Mouse (Mus musculus): Measurements from ENCODE around the gene Iqcf1. TPM values are rescaled to one million over a fixed set of nuclear protein-coding genes. Genes with fewer than 3 reads are reported as not detected.

Gene Iqcf1
- polyA plus RNA-seq, 1 experiment from 2014 or later, result not detected

DNA sequence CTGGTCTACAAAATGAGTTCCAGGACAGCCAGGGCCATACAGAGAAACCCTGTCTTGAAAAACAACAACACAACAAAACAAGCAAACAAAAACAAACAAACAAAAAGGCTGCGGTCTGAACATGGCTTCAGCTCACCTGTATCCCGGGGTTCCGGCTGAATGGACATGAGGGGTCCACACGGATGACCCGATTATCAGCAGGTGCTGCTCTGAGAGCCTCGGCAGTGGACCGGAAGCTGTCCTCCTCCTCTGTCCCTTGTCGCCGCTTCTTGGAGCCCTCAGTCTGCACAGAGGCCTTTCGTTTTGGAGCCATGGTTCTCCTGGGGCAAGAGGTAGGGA, 24.1 kb upstream of the Iqcf1 start, which contains the start of gene Rrp9:
Gene Rrp9, plus strand, starts transcription at position 301 of the 339 bp plus-strand sequence.
- 0 out of 2 replicates have a peak within 1 kb of the TSS, but pooled peaks have one; percentile 13 for H3K4me3 ChIP-seq (replicated peaks)
- 92% methylated on average over 10 of the region's 10 CpGs for WGBS
- peak within 1 kb of the TSS; percentile 46 for H3K4me2 ChIP-seq
- H3K9me3 ChIP-seq, result no peaks in the 10 kb centered on the region
- peak within 1 kb of the TSS; percentile 60 for H3K27ac ChIP-seq
- H3K9ac ChIP-seq (replicated peaks), result peak within 1 kb of the TSS; percentile 42
- peaks cover 43% of the 10 kb centered on the region for H3K4me1 ChIP-seq (replicated peaks)
- H3K27me3 ChIP-seq, result no peaks in the 10 kb centered on the region; the same call in 1 of the 2 replicates
- ATAC-seq (ENCODE audit: insufficient number of reproducible peaks, insufficient read depth, low FRiP score, low TSS enrichment, low read depth), result no peak
- H3K36me3 ChIP-seq, result peaks cover 15% of the 10 kb centered on the region

DNA sequence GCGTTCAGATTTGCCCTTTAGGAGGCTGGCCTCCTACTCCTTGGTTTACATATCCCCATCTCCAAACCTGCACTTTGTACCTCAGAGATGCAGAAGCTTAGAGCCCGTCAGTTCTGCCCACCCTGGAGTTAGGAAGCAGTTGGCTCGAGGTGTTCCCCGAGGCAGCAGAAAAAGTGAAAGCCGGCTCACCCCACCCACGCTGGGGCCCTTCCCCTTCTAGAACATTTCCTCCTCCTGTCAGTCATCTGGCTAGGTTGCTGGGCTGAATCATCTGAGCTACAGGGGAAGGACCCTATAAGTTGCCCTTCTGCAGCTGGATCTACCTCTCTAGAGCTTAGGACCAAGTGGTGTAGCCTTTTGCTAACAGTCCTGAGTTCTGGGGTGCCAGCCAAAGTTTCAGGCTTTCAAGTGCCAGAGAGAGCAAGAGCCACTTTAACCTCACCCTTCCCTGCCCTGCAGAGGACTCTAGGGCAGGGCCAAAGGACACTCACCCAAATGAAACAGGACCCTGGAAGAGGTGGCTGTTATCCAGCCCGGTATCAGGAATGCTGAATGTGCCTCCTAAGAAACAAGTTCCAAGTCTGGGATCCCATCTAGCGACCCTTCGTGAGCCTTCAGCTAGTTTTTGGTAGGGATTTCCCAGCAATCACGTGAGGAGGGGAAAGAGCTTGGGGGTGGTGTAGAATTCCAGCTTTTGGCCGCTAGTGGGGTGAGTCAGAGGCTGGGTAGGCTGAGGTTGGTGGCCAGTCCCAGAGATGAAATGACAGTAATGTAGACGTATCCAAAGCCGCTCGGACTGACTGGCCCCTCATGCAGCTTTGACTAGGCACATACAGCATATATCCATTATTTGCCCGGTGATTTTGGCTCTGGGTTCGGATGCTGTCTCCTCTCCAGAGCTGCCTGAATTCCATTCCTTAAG, 23.5 kb upstream of the Iqcf1 start:
- Histone ChIP-seq H3K4me1 (replicated peaks) (peaks cover 43% of the 10 kb centered on the region), H3K9me3 (no peaks in the 10 kb centered on the region), H3K4me2 (peak overlapping the region; percentile 46), H3K27ac (peak overlapping the region; percentile 60), H3K36me3 (peaks cover 21% of the 10 kb centered on the region), H3K27me3 (no peaks in the 10 kb centered on the region; the same call in 1 of the 2 replicates), H3K4me3 (replicated peaks) (0 out of 2 replicates have a peak overlapping the region, but pooled peaks have one; percentile 13), H3K9ac (replicated peaks) (peak overlapping the region; percentile 42)
- WGBS, result 31% methylated on average over 16 of the region's 16 CpGs
- ATAC-seq (ENCODE audit: insufficient number of reproducible peaks, insufficient read depth, low FRiP score, low TSS enrichment, low read depth), result peak; percentile 33; the same call in 1 of the 2 replicates

DNA sequence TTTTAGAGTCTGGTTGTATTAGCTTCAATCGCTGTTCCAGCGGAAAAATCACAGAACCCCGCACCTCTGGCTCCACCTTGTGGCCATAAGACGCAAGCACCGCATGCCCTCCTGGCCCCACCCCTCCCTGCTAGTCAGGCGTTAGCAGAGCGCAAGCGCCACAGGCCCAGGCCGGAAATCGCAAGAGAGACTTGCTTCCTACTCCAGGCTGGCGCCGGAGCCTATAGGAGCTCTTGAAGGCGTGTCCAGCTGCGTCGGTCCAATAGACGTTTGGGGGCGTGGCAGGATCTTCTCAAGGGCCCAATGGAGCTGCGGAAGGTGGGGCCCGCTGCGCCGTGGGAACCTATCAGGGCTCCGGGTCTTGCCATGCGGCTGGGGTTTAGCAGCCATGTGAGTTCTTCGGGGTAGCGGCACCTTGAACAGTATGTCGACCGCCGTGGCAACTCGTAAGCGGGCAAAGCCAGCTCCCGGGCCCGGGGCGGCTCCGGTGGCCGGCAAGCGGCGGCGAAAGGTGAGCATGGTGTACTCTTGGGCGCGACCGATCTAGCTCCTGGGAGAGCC, 22.8 kb upstream of the Iqcf1 start, which contains the start of gene Parp3:
Gene Parp3, minus strand, starts transcription at position 26 of the 561 bp plus-strand sequence.
- Histone ChIP-seq H3K4me1 (replicated peaks) (peaks cover 37% of the 10 kb centered on the region), H3K4me2 (peak within 1 kb of the TSS; percentile 80), H3K27ac (peak within 1 kb of the TSS; percentile 60), H3K36me3 (peaks cover 28% of the 10 kb centered on the region), H3K4me3 (replicated peaks) (peak within 1 kb of the TSS; percentile 59), H3K9me3 (no peaks in the 10 kb centered on the region), H3K9ac (replicated peaks) (peak within 1 kb of the TSS; percentile 67), H3K27me3 (no peaks in the 10 kb centered on the region)
- WGBS, result under 1% methylated on average over 41 of the region's 41 CpGs
- ATAC-seq (ENCODE audit: insufficient number of reproducible peaks, insufficient read depth, low FRiP score, low TSS enrichment, low read depth), result peak; percentile 98

DNA sequence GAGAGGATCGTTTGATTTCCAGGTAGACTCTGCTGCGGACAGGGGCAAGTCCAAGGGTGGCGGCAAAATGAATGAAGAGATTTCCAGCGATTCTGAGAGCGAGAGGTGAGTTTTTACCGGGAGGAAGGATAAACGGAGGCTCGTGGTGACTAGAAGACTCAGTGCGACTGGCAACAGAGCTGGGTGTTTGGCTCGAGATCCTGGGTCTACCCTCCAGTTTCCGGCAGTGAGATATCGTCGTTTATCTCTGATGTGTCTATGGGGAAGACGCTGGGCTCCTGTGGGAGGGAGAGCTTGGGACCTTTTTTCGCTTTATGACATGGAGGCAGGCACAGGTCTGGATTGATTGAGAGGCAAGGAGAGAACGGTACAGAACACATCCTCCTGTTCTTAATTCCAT, 22.1 kb upstream of the Iqcf1 start:
- ATAC-seq (ENCODE audit: insufficient number of reproducible peaks, insufficient read depth, low FRiP score, low TSS enrichment, low read depth), result no peak
- WGBS, result 2% methylated on average over 16 of the region's 16 CpGs
- peaks cover 35% of the 10 kb centered on the region for H3K36me3 ChIP-seq
- H3K4me1 ChIP-seq (replicated peaks), result peaks cover 33% of the 10 kb centered on the region
- no peaks in the 10 kb centered on the region for H3K27me3 ChIP-seq
- H3K4me2 ChIP-seq, result peak overlapping the region; percentile 80
- H3K9ac ChIP-seq (replicated peaks), result peak overlapping the region; percentile 67
- peak overlapping the region; percentile 59 for H3K4me3 ChIP-seq (replicated peaks)
- H3K27ac ChIP-seq, result no peak overlapping the region
- H3K9me3 ChIP-seq, result no peaks in the 10 kb centered on the region

DNA sequence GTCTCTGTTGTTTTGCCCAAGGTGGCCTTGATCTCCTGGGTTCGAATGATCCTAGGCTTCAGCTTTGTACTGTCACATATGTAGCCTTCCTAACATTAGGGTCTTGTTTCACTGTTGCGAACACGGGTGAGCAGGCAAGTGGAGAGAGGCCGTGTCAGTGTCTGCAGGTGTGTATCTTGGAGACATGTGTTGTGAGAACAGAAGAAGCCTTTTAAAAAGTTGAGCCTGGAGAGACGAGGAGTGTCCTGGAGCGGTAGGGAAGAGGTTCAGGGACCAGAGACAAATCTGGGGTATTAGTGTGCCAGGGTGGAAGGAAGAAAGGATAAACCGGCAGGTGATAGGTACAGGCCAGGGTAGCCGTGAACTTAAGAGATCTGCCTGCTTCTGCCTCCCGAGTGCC, 21.7 kb upstream of the Iqcf1 start:
- Histone ChIP-seq H3K27me3 (no peaks in the 10 kb centered on the region), H3K4me1 (replicated peaks) (peaks cover 33% of the 10 kb centered on the region), H3K27ac (no peak overlapping the region), H3K4me3 (replicated peaks) (peak overlapping the region; percentile 59), H3K9me3 (no peaks in the 10 kb centered on the region), H3K9ac (replicated peaks) (peak overlapping the region; percentile 67), H3K36me3 (peaks cover 39% of the 10 kb centered on the region), H3K4me2 (peak overlapping the region; percentile 80)
- 81% methylated on average over 9 of the region's 9 CpGs for WGBS
- no peak for ATAC-seq (ENCODE audit: insufficient number of reproducible peaks, insufficient read depth, low FRiP score, low TSS enrichment, low read depth)

DNA sequence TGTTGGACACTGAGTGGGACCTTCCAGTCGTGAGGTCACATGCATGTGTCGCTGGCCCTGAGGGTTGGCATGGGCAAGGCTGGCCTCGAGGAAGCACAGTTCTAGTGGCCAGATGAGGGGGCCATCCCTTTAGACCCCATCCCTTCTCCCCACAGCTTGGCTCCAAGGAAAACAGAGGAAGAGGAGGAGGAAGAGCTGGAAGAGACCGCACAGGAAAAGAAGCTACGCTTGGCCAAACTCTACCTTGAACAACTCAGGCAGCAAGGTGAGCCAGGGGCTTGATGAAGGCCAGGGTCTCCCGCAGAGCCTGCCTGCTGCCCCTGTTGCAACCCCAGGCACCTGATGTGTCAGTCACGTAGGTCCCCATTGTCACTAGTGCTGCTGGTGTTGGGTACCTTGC, 19.2 kb upstream of the Iqcf1 start:
- H3K4me2 ChIP-seq, result no peak overlapping the region
- H3K27me3 ChIP-seq, result no peaks in the 10 kb centered on the region
- H3K36me3 ChIP-seq, result peaks cover 64% of the 10 kb centered on the region
- H3K9ac ChIP-seq (replicated peaks), result no peak overlapping the region
- H3K27ac ChIP-seq, result no peak overlapping the region
- no peaks in the 10 kb centered on the region for H3K9me3 ChIP-seq
- peaks cover 17% of the 10 kb centered on the region for H3K4me1 ChIP-seq (replicated peaks)
- WGBS, result 92% methylated on average over 7 of the region's 7 CpGs
- H3K4me3 ChIP-seq (replicated peaks), result no peak overlapping the region
- ATAC-seq (ENCODE audit: insufficient number of reproducible peaks, insufficient read depth, low FRiP score, low TSS enrichment, low read depth), result no peak

DNA sequence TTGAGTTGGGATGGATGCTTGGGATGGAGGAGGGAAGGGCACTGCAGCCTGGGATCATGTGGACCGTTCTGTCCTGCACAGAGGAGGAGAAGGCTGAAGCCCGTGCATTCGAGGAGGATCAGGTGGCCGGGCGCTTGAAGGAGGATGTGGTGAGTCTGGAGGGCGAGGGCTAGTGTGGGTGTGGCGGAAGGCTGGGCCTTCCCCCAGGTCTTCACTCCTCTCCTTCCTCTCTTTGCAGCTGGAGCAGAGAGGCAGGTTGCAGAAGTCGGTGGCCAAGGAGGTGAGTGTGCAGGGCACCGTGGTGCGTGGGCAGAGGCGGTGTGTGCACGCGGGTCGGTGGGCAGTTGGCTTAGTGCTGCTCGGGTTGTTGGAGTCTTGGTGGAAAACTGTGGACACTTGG, 18.7 kb upstream of the Iqcf1 start:
- H3K27me3 ChIP-seq, result no peaks in the 10 kb centered on the region
- WGBS, result 91% methylated on average over 15 of the region's 15 CpGs
- H3K36me3 ChIP-seq, result peaks cover 69% of the 10 kb centered on the region
- H3K27ac ChIP-seq, result no peak overlapping the region
- H3K4me2 ChIP-seq, result no peak overlapping the region
- H3K9ac ChIP-seq (replicated peaks), result no peak overlapping the region
- peaks cover 14% of the 10 kb centered on the region for H3K4me1 ChIP-seq (replicated peaks)
- no peak overlapping the region for H3K4me3 ChIP-seq (replicated peaks)
- no peaks in the 10 kb centered on the region for H3K9me3 ChIP-seq
- no peak for ATAC-seq (ENCODE audit: insufficient number of reproducible peaks, insufficient read depth, low FRiP score, low TSS enrichment, low read depth)

DNA sequence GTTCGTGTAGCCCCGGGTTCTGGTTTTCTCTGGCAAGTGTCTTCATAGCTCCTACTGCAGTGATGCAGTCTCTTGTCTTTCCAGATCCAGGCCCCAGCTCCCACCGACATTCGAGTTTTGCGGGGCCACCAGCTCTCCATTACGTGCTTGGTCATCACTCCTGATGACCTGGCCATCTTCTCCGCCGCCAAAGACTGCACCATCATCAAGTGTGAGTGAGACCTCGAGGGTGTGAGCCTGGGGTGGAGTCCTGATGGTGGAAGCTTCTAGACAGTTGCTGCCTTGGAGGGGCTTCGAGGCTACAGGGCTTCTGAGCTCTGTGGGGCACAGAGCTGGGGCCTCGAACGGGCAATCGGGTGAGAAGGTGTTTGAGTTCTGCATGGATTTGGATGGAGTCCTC, 18.1 kb upstream of the Iqcf1 start:
- H3K4me2 ChIP-seq, result no peak overlapping the region
- H3K36me3 ChIP-seq, result peaks cover 74% of the 10 kb centered on the region
- no peaks in the 10 kb centered on the region for H3K27me3 ChIP-seq
- H3K9ac ChIP-seq (replicated peaks), result no peak overlapping the region
- 93% methylated on average over 13 of the region's 13 CpGs for WGBS
- ATAC-seq (ENCODE audit: insufficient number of reproducible peaks, insufficient read depth, low FRiP score, low TSS enrichment, low read depth), result no peak
- H3K9me3 ChIP-seq, result no peaks in the 10 kb centered on the region
- H3K4me3 ChIP-seq (replicated peaks), result no peak overlapping the region
- peaks cover 9% of the 10 kb centered on the region for H3K4me1 ChIP-seq (replicated peaks)
- no peak overlapping the region for H3K27ac ChIP-seq

DNA sequence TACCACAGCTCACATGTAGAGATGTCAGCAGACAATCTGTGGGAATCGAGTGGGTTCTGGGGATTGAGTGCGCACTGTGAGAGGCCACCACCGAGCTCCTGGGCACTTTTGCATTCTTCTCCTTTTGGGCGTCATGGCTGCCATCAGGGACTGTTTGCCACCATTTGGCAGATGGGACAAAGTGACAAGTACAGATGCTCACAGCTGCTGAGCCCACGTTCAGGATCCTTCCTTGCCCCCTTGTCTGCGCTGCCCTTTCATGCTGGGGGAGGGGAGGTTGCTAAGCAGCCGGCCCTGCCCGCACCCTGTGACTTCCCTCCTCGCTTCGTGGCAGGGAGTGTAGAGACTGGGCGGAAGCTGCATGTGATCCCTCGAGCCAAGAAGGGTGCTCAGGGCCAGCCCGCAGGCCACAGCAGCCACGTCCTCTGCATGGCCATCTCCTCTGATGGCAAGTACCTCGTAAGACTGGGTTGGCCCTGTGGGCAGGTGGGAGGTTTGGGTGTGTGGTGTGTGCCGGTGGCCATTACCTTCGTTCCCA, 17.1 kb upstream of the Iqcf1 start:
- Histone ChIP-seq H3K4me3 (replicated peaks) (no peak overlapping the region), H3K9ac (replicated peaks) (no peak overlapping the region), H3K27me3 (no peaks in the 10 kb centered on the region), H3K9me3 (no peaks in the 10 kb centered on the region), H3K27ac (no peak overlapping the region), H3K36me3 (peaks cover 74% of the 10 kb centered on the region), H3K4me1 (replicated peaks) (peaks cover 8% of the 10 kb centered on the region), H3K4me2 (no peak overlapping the region)
- 88% methylated on average over 17 of the region's 17 CpGs for WGBS
- no peak for ATAC-seq (ENCODE audit: insufficient number of reproducible peaks, insufficient read depth, low FRiP score, low TSS enrichment, low read depth)

DNA sequence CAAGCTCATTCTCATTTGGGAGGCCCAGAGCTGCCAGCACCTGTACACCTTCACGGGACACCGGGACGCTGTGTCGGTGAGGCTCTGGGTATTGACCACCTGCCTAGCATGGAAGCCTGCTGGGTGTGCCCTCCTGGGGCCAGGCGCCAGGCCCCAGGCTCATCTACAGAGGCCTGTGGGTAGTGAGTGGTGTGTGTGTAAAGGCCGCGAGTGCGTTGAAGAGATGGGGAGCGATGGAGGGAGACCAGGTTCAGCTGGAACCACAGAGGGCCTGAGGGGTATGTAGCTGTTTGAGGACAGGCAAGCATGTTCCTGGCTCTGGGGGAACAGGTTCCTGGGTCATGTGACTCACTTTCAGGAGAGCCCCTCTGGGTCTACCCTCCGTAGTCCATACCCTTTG, 16.6 kb upstream of the Iqcf1 start:
- H3K36me3 ChIP-seq, result peaks cover 74% of the 10 kb centered on the region
- 93% methylated on average over 10 of the region's 10 CpGs for WGBS
- H3K9ac ChIP-seq (replicated peaks), result no peak overlapping the region
- no peak overlapping the region for H3K4me3 ChIP-seq (replicated peaks)
- H3K4me1 ChIP-seq (replicated peaks), result peaks cover 3% of the 10 kb centered on the region
- no peaks in the 10 kb centered on the region for H3K9me3 ChIP-seq
- no peak overlapping the region for H3K27ac ChIP-seq
- H3K4me2 ChIP-seq, result no peak overlapping the region
- no peaks in the 10 kb centered on the region for H3K27me3 ChIP-seq
- ATAC-seq (ENCODE audit: insufficient number of reproducible peaks, insufficient read depth, low FRiP score, low TSS enrichment, low read depth), result no peak

DNA sequence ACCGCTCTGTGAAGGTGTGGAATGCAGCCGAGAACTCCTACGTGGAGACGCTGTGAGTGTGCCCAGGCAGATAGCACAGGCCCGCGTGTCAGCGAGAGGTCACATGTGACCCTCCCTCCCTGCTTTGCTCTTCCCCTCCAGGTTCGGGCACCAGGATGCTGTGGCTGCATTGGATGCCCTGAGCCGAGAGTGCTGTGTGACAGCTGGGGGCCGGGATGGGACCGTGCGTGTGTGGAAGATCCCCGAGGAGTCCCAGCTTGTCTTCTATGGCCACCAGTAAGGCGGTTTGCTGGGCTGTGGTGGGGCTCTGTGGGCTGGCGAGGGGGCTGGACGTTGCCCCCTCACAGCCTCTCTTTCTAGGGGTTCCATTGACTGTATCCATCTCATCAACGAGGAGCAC, 16.2 kb upstream of the Iqcf1 start:
- H3K9ac ChIP-seq (replicated peaks), result no peak overlapping the region
- H3K4me3 ChIP-seq (replicated peaks), result no peak overlapping the region
- H3K4me2 ChIP-seq, result no peak overlapping the region
- H3K27me3 ChIP-seq, result no peaks in the 10 kb centered on the region
- no peaks in the 10 kb centered on the region for H3K4me1 ChIP-seq (replicated peaks)
- no peak overlapping the region for H3K27ac ChIP-seq
- peaks cover 74% of the 10 kb centered on the region for H3K36me3 ChIP-seq
- WGBS, result 94% methylated on average over 17 of the region's 17 CpGs
- no peak for ATAC-seq (ENCODE audit: insufficient number of reproducible peaks, insufficient read depth, low FRiP score, low TSS enrichment, low read depth)
- H3K9me3 ChIP-seq, result no peaks in the 10 kb centered on the region
